Mouse (Mus musculus): Measurements from ENCODE around the gene Hpf1. TPM values are rescaled to one million over a fixed set of nuclear protein-coding genes. Genes with fewer than 3 reads are reported as not detected.
A peak's percentile ranks its signal among the peaks of the same experiment; 100 is the strongest.

Gene Hpf1
- total RNA-seq, 2 experiments from 2014 or later: 48.7 to 51.1 TPM

DNA sequence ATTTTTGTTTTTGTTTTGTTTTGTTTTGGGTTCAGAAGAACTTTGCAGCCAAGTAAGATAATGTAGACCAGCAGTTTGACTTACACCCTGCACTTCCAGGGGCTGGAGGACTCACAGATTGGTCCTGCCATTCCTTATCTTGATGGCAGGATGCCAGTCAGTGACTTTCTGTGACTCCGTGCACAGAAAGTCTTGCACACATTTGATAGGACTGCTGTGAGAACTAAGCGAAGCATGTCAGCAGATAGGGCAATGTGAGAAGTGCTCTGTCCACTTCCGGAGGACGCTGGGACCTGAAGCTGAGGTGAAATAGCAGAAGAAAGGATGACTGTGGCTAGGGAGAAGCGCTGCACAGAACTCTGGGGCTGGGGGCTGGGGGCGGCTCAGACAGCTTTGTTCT is 5.7 kb downstream of the Hpf1 start:
- no peak for DNase-seq

DNA sequence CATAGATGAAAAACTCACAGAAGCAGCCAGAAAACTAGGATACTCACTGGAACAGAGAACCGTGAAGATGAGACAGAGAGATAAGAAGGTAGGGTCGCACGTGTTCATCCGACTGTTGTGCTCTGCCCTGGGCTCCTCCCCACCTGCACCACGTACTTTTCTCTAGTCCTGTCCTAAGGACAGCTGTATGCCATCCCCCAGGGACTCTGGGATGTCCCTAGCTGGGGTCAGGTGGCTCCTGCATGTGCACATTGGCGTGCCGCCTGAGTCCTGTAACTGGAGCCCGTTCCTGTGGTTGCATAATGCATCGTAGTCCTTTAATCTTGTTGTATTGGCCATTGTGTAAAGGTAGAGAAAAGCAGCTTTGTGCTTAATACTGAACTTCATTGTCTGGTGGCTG is 9.9 kb downstream of the Hpf1 start:
- no peak for DNase-seq

DNA sequence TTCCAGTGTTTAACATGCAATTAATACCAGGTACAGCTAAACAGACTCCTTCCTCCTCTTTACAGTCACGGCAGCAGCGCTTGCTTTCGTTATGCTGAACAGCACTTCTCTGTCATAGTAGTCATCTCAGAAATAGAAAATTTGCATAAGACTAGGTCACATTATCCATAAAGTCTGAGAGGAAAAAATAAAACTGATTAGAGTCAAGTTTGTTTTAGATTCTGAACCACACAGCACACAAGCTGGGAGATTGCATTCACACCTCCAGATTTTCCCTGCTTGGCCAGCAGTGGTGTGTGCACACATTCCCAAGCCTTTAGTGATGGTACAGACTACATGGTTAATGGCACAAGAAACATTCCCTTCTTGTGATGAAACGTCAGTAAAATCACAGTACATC is 21.9 kb downstream of the Hpf1 start:
- DNase-seq: no peak

DNA sequence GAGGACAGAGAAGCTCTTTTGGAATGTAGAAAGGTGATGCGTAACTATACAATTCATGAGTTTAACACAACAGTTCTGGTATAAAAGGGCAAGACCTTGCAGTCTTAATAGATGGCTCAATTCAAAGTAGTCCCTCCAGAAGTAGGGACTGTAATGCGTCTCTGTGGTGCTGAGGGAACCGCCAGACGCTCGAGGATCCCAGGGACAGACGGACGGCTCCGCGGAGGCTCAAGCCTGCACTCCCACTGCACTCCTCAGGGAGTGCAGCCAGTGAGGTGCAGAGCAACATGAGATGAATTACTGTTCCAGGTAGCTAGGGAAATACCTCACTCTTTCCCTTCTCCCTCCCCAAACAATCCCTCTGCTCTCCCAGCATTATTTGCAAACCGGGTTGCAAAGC is 22.3 kb downstream of the Hpf1 start:
- no peak for DNase-seq

DNA sequence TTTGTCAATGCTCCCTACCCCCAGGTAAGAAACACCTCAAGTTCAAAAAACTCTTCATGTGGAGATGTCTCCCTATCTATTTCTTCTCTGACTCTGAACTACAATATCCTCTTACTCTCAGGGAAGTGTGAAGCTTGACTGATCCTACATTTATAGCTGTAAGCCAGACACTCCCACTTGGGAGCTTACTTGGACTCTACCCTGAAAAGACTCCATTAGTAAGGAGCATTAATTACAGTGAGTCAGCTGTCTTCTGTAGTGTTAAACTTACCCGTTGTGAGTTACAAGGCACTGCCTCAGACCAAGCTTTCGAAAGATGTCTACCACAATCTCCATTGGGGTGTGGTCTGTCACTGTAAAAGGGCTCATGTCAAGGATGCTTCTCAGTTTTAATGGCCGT is 28.9 kb downstream of the Hpf1 start:
- no peak for DNase-seq

DNA sequence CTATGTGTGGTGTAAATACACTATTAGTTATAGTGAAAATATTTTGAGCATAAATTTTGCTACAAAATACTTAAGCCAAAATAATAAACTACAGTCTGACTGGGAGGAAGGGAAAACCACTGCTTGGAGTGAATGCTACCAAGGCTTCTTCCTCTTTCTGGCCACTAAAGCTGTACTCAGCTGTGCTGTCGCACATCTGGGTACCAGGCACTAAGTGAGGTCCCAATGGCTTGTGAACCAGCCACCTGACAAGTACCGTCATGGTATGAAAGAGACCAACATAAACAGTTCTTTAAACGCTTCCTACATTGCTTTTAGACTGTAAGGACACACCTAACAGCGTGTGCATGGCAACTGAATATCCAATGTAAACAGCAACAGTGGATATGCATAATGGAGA is 30.0 kb downstream of the Hpf1 start:
- DNase-seq: no peak

DNA sequence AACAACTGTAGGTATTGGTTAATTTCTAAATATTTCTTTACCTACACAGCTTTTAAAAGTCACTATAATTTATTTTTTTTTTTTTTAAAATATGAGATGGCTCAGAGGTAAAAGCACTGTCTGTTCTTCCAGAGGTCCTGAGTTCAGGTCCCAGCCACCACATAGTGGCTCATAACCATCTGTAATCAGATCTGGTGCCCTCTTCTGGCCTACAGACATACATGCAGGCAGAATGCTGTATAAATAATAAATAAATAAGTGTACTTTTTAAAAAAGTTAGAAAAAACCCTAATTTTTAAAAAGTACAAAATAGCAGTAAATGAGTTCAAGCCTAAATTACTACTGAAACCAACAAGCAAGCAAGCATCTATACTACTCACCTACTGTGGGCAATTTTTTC is 43.4 kb downstream of the Hpf1 start:
- DNase-seq: no peak

DNA sequence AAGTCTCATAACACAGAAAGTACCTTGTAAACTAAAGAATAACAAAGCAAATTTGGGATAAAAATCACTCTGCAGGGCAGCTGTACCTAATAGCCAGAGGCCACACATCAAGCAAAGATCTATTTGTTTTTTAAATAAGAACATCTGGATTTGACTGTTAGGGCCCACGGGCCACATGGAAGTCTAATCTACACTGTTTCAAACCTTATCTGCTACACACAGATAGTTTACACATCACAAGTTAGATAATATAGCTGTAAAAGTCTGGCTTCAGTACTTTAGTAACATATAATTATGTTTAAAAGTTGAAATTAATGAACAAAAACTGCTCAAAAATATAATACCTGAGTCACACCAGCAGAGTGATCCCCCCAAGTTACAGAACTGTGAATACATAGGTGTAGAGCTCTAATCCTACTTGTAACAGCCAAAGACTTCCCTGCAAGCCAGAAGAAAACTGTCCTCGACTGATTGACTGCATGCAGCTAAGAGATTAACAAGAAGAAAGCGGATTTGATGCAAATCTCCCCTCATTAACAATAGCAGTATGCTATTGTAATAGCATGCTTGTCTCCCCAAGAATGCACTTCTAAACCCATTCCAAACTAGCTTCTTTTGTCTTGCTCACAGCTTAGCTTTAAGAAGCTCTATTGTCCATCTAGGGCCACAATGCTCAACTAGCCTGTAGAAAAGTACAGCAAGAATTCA is 48.7 kb downstream of the Hpf1 start:
- no peak for DNase-seq

DNA sequence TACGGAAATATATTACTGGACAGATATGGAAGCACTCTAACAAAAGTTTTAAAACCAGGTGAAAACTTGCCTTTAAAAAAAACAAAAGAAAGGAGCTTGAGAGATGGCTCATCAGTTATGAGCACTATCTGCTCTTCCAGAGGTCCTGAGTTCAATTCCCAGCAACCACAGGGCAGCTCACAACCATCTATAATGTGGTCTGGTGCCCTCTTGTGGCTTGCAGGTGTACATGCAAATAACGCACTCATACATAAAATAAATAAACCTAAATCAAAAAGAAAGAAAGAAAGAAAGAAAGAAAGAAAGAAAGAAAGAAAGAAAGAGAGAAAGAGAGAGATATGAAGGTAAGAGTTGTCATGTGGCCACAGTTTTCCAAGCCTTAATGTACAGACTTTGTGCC is 52.6 kb downstream of the Hpf1 start:
- no peak for DNase-seq

DNA sequence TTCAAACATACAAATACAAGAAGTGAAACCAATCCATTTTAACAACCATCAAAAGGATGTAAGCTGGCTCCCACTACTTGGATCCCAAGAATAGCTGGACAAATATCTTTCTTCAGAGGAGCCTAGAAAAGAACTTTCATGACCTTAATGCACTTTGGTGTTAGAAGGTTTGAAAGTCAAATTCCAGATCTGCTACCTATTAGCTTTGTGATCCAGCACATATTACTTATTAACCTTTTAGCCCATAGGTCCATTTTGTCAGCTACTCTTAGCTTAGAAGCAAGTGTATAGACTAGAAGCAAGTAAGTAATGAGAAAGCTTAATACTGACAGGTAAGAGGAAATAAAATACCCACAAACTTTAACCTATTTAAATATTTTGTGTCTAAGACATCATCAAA is 57.3 kb downstream of the Hpf1 start:
- no peak for DNase-seq

DNA sequence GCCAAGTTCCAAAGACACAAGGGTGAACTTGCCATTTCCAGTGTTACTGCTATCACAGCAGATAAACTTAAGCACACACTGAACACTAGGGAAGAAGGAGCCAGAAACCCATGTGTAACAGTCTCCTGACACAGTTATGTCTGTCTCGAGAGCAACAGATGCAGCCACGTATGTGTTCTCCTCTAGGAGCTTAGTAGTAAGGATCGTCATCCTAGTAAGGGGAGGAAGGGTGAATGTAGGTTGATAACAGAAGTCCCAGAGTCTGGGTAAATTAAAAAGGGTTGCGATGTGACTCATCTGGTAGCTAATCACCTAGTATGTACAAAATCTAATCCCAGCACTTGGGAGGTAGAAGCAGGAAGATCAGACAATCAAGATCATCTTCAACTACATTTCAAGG is 59.6 kb downstream of the Hpf1 start:
- DNase-seq: no peak

DNA sequence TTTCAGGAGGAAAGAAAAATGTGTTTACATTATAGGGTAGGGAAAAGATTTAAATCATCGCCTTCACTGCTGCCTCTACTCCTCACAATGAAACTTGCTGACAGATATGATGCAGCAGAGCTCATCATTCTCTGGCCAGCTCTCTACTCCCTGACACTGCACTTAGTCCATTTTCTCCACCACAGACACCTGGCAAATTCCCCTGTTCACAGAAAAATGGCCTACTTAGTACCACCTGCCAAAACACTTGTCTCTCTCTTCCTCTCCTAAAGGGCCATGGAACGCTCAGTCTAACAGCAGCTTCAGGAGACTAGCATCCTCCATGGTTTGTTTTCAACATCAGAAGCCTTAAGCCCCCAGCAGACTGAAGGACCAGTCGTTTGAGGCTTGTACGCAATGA is 61.1 kb downstream of the Hpf1 start:
- no peak for DNase-seq

DNA sequence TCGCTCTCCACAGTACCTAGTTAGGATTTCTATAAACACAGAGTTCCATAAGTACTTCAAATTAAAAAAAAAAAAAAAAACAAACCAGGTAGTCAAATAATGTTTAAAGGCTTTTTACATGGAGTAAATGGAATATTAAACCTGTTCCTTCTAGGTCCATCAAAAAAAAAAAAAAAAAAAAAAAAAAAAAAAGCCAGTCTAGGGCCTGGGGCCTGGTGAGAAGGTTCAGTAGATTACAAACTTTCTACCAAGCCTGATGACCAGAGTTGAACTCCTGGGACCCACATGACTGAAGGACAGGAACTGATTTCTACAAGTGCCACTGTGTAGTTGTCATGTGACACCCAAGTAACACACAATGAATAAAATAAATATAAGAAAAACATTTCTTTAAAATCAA is 61.5 kb downstream of the Hpf1 start:
- DNase-seq: no peak

DNA sequence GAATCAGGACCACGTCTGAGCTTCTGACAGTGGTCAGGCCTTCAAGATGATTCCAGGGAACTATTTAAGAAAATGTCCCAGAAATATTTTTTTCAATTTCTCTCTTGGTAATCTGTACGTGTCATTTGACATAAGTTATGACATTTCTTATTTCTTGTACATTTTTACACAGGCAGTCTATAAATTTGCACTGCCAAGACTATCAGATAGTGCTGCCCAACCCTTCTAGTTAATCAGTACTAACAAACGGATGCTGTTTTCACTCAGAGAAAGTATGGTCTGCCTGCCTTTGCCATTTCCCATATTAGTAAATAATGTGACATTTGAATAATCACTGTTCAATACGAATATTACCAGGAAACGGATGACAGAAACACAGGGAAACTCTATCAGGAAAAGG is 62.6 kb downstream of the Hpf1 start:
- DNase-seq: no peak

DNA sequence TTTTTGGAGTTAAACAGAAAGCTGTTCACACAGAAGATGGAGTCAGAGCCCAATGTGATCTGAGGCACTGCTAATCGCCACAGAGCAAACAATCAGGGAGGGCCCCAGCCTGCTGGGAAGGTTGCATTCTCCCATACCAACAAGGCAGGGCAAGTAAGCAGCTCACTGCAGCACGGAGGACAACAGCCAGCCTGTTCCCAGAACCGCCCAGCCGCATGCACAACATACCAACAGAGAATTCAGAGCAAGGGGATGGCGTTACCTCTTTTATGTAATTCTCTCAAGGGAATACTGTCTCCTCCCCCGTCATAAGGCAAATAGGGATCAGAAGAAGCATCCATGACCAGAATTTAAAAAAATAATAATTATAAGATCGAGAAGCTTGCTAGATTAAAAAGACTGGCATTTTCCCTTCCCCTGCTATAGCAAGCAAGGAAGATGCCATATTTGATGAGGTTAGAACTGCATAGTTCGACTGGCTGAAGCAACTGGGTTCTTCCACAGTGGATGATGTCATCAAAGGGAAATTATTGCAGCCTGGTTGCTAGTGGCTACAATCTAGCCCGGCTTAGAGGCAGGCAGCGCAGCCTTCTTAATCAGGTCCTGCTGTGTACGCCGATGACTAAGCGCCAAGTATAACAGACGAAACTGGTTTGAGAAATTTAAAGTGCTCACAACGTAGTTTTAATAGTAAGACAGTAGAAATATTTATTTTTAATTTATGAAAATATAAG is 64.2 kb downstream of the Hpf1 start:
- DNase-seq: peak; percentile 70 to 74

DNA sequence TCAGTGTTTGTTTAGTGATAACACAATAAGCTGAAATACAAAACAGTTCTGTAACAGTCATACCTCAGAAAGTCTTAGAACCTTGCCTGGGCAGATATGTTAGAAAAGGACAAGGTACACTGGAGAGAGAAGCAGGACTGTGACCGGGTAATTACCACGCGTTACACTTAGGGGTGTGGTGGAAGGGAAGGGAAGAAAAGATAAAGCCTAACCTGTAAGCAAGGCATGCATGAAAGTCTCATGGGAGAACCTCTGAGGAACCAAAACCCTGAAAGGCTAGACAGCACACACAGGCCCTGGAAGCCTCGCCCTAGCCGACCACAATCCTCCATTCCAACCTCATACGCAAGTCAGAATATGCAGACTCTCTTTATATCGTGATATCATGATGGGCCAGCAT is 66.6 kb downstream of the Hpf1 start:
- DNase-seq: no peak

Other genes with a start within 250 kb of the Hpf1 start
- 100 to 1,000 TPM; 126 to 132 TPM for gene Clcn3, start 92.9 kb downstream of the Hpf1 start, total RNA-seq (2021)
- gene Nek1, start 102.8 kb downstream of the Hpf1 start, total RNA-seq (2021): 10 to 100 TPM; 26.2 to 31.0 TPM

Measured in layer of hippocampus, postnatal 36 days (tissue).